Mouse (Mus musculus) small intestine, adult 2 months (tissue): ENCODE data around the gene Nmt1.

ENCODE experiments used
- CTCF ChIP-seq: fragments of 200-500 bp; IDR thresholded peaks from 2 replicates; pipeline ENCODE4 v1.5.1; 2012; ENCODE audit warnings: low read depth, mild to moderate bottlenecking, control low read depth, inconsistent platforms, low read length, moderate library complexity, mixed read lengths; ENCODE audit not compliant: insufficient replicate concordance, insufficient read length; ENCODE audit errors: extremely low read depth
- POLR2A ChIP-seq: fragments of 200-500 bp; IDR thresholded peaks from 2 replicates; pipeline ENCODE4 v1.6.1; 2012; ENCODE audit warnings: low read depth, mild to moderate bottlenecking, control low read depth, inconsistent platforms, low read length, moderate library complexity

- no peak for TF ChIP-seq POLR2A
- TF ChIP-seq CTCF: no peak
Observed at GRCm38 (mm10) chr11:103026901-103027300, 1.1 kb upstream of the Nmt1 start.
